Mouse (Mus musculus): ENCODE data around the gene Gpank1. TPM values are rescaled to one million over a fixed set of nuclear protein-coding genes. Genes with fewer than 3 reads are reported as not detected.
A peak's percentile ranks its signal among the peaks of the same experiment; 100 is the strongest.

The Gpank1 gene
- polyA plus RNA-seq, 1 experiment from 2014 or later: 10.0 TPM

DNA sequence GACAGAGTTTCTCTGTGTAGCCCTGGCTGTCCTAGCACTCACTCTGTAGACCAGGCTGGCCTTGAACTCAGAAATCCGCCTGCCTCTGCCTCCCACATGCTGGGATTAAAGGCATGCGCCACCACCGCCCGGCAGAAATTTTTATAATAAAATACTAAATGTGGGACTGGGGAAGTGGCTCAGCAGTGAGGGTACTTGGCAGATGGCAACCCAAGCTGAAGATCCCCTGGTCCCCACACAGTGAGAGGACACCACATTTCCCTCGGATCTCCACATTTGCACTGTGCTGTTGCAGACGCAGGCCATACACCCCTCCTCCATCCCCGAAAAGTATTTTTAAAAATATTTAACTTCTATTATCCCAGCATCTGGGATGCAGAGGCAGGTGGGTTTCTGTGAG, 12.3 kb downstream of the Gpank1 start:
- Histone ChIP-seq H3K27ac (replicated peaks in 1 of 2; ENCODE audit: control insufficient read depth in 1 of 2, insufficient read depth in 1 of 2, low read depth in 2 of 2, low read length in 2 of 2) (no peak overlapping the region), H3K9ac (ENCODE audit: low read length) (no peak overlapping the region), H3K4me3 (ENCODE audit: control insufficient read depth in 1 of 2, insufficient read depth in 1 of 2, low read depth in 1 of 2, low read length in 2 of 2) (no peak overlapping the region), H3K27me3 (ENCODE audit: control insufficient read depth, insufficient read depth, low read length) (no peaks in the 10 kb centered on the region), H3K9me3 (ENCODE audit: control insufficient read depth, low read length) (no peaks in the 10 kb centered on the region), H3K4me2 (ENCODE audit: low read length) (no peak overlapping the region), H3K4me1 (ENCODE audit: control insufficient read depth in 2 of 2, insufficient read depth in 2 of 2, low read length in 2 of 2) (peaks cover 4 to 13% of the 10 kb centered on the region in 2 experiments; a peak in 3 of 4 replicates), H3K36me3 (ENCODE audit: control insufficient read depth, insufficient read depth, low read length) (peaks cover 29% of the 10 kb centered on the region)
- ATAC-seq (ENCODE audit: insufficient number of reproducible peaks, insufficient read depth, low FRiP score, low read depth): no peak
- WGBS: 94% methylated on average over 7 of the region's 7 CpGs

DNA sequence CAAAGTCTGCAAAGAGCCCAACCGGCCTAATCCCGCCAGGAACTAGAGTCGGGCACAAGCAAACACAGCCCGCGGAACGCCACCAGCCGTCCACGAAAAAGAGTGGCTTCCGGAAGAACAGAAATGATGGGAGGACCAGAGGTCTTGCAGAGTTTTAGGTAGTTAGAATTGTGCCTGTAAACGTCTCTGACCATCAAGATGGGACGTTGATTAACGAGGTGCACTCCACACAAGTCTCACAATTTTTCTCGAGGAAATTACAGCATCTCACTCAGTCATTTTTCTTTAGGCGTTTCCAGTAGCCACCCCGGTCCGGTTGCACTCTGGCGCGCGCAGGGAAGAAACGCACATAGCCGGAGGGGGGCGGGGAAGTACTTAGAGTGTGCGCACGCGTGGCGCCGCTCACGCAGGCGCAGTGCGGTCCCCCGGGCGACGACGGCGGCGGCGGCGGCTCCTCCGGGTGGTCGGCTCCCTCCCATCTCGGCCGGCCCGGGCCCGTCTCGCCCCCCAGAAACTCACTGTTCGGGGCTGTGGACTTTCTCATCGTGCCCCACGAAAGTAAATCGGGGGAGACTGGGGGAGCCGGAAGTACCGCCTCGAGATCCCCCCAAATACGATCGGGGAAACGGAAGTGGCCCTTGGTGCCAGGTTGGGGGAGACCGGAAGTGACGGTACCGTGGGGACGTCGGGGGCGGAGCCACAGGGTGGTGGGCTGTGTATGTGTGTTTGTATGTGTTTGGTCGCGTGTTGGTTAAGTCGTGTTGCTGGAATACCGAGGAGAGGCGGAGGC, 13.7 kb downstream of the Gpank1 start, which contains the start of gene Bag6:
Gene Bag6 (plus strand): TSS at position 378 of the 790 bp plus-strand sequence.
- H3K9me3 ChIP-seq (ENCODE audit: control insufficient read depth, low read length): no peaks in the 10 kb centered on the region
- no peaks in the 10 kb centered on the region for H3K27me3 ChIP-seq (ENCODE audit: control insufficient read depth, insufficient read depth, low read length)
- peak; percentile 91 for ATAC-seq (ENCODE audit: insufficient number of reproducible peaks, insufficient read depth, low FRiP score, low read depth)
- peak within 1 kb of the TSS; percentile 96 to 100 for H3K27ac ChIP-seq (replicated peaks in 1 of 2; ENCODE audit: control insufficient read depth in 1 of 2, insufficient read depth in 1 of 2, low read depth in 2 of 2, low read length in 2 of 2)
- peaks cover 4 to 13% of the 10 kb centered on the region in 2 experiments; a peak in 3 of 4 replicates for H3K4me1 ChIP-seq (ENCODE audit: control insufficient read depth in 2 of 2, insufficient read depth in 2 of 2, low read length in 2 of 2)
- peak within 1 kb of the TSS; percentile 87 for H3K4me2 ChIP-seq (ENCODE audit: low read length)
- peak within 1 kb of the TSS; percentile 87 for H3K9ac ChIP-seq (ENCODE audit: low read length)
- WGBS: under 1% methylated on average over 65 of the region's 66 CpGs
- H3K36me3 ChIP-seq (ENCODE audit: control insufficient read depth, insufficient read depth, low read length): peaks cover 32% of the 10 kb centered on the region
- H3K4me3 ChIP-seq (ENCODE audit: control insufficient read depth in 1 of 2, insufficient read depth in 1 of 2, low read depth in 1 of 2, low read length in 2 of 2): peak within 1 kb of the TSS; percentile 69 to 96

DNA sequence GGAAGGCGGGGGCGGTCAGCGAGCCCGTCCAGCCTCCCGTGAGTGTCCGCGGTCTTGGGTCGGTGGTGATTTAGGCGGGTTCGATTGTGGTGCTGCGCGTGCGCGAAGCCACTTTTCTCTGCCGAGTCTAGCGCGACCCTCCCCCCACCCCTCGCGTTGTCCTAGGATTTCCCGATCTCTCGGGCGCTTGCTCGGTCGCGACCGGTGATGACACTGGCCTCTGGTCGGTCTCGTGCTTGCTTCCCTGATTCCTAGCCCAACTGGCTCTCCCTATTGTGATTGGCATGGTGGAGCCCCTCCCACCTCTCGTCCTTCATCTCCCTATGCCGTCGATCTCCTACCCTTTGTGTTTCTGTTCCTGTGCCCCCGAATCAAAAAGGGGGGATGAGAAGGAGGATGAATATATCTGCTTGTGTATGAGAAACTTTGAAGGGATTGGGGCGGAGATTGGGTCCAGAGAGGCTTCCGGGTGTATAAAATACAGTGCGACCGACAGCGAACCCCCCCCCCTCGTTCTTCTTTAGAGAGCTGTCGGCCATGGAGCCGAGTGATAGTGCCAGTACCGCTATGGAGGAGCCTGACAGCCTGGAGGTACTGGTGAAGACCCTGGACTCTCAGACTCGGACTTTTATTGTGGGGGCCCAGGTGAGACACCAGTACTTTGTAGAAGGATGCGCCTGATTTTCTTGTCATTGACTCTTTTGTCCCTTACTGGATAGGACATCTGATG, 14.5 kb downstream of the Gpank1 start:
- WGBS: under 1% methylated on average over 43 of the region's 43 CpGs
- peaks cover 34% of the 10 kb centered on the region for H3K36me3 ChIP-seq (ENCODE audit: control insufficient read depth, insufficient read depth, low read length)
- H3K4me1 ChIP-seq (ENCODE audit: control insufficient read depth in 2 of 2, insufficient read depth in 2 of 2, low read length in 2 of 2): peaks cover 4 to 13% of the 10 kb centered on the region in 2 experiments; a peak in 3 of 4 replicates
- no peaks in the 10 kb centered on the region for H3K27me3 ChIP-seq (ENCODE audit: control insufficient read depth, insufficient read depth, low read length)
- H3K4me2 ChIP-seq (ENCODE audit: low read length): peak overlapping the region; percentile 87
- ATAC-seq (ENCODE audit: insufficient number of reproducible peaks, insufficient read depth, low FRiP score, low read depth): peak; percentile 51; the same call in 1 of the 2 replicates
- H3K9ac ChIP-seq (ENCODE audit: low read length): peak overlapping the region; percentile 87
- H3K27ac ChIP-seq (replicated peaks in 1 of 2; ENCODE audit: control insufficient read depth in 1 of 2, insufficient read depth in 1 of 2, low read depth in 2 of 2, low read length in 2 of 2): peak overlapping the region; percentile 96 to 100
- no peaks in the 10 kb centered on the region for H3K9me3 ChIP-seq (ENCODE audit: control insufficient read depth, low read length)
- H3K4me3 ChIP-seq (ENCODE audit: control insufficient read depth in 1 of 2, insufficient read depth in 1 of 2, low read depth in 1 of 2, low read length in 2 of 2): peak overlapping the region; percentile 69 to 96

DNA sequence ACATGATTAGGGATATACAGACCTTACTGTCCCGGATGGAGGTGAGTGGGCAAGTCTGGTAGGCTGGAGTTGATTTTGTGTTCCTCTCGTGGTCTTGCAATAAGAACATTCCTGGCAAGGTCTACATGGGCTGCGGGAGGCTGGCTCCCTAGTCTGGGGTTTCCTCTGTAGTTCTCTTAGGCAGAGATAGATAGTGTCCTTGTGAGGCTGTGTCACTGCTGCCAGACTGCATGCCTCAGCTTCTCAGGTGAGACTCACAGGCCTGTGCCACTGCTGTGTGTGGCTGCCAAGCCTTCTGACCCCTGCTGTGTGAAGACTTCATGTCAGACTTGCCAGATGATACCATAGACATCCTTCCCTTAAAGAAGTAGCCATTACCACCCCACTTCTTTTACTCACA, 18.0 kb downstream of the Gpank1 start:
- peaks cover 4 to 13% of the 10 kb centered on the region in 2 experiments; a peak in 3 of 4 replicates for H3K4me1 ChIP-seq (ENCODE audit: control insufficient read depth in 2 of 2, insufficient read depth in 2 of 2, low read length in 2 of 2)
- H3K4me2 ChIP-seq (ENCODE audit: low read length): no peak overlapping the region
- H3K4me3 ChIP-seq (ENCODE audit: control insufficient read depth in 1 of 2, insufficient read depth in 1 of 2, low read depth in 1 of 2, low read length in 2 of 2): no peak overlapping the region
- 86% methylated on average over 3 of the region's 3 CpGs for WGBS
- H3K36me3 ChIP-seq (ENCODE audit: control insufficient read depth, insufficient read depth, low read length): peaks cover 69% of the 10 kb centered on the region
- H3K27me3 ChIP-seq (ENCODE audit: control insufficient read depth, insufficient read depth, low read length): no peaks in the 10 kb centered on the region
- H3K27ac ChIP-seq (replicated peaks in 1 of 2; ENCODE audit: control insufficient read depth in 1 of 2, insufficient read depth in 1 of 2, low read depth in 2 of 2, low read length in 2 of 2): no peak overlapping the region
- 0 out of 2 replicates have a peak, but pooled peaks cover 2% of the 10 kb centered on the region for H3K9me3 ChIP-seq (ENCODE audit: control insufficient read depth, low read length)
- ATAC-seq (ENCODE audit: insufficient number of reproducible peaks, insufficient read depth, low FRiP score, low read depth): no peak
- no peak overlapping the region for H3K9ac ChIP-seq (ENCODE audit: low read length)

DNA sequence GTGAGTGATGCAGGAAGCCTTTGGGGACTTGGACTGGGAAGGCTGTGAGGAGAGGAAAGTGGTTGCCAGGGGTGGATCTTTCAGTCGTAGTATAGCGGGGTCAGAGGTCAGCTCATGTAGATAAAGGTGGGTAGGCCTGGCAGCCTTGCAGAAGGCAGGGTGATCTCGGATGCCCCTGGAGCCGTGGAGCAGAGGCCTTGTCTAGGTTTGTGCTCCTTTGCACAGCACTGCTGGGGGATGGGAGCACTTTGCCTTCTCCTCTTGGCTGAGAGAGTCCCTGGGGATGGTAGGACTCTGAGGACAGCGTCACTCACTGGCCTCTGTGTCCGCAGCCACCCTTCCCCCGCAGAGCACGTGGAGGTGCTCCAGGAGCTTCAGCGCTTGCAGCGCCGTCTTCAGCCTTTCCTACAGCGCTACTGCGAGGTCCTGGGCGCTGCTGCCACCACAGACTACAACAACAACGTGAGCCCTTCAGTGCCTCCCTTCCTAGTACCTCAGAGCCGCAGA, 19.3 kb downstream of the Gpank1 start:
- H3K9me3 ChIP-seq (ENCODE audit: control insufficient read depth, low read length): 0 out of 2 replicates have a peak, but pooled peaks cover 2% of the 10 kb centered on the region
- H3K27me3 ChIP-seq (ENCODE audit: control insufficient read depth, insufficient read depth, low read length): no peaks in the 10 kb centered on the region
- ATAC-seq (ENCODE audit: insufficient number of reproducible peaks, insufficient read depth, low FRiP score, low read depth): no peak
- H3K4me3 ChIP-seq (ENCODE audit: control insufficient read depth in 1 of 2, insufficient read depth in 1 of 2, low read depth in 1 of 2, low read length in 2 of 2): no peak overlapping the region
- H3K4me1 ChIP-seq (ENCODE audit: control insufficient read depth in 2 of 2, insufficient read depth in 2 of 2, low read length in 2 of 2): peaks cover 4 to 13% of the 10 kb centered on the region in 2 experiments; a peak in 3 of 4 replicates
- H3K36me3 ChIP-seq (ENCODE audit: control insufficient read depth, insufficient read depth, low read length): peaks cover 82% of the 10 kb centered on the region
- no peak overlapping the region for H3K27ac ChIP-seq (replicated peaks in 1 of 2; ENCODE audit: control insufficient read depth in 1 of 2, insufficient read depth in 1 of 2, low read depth in 2 of 2, low read length in 2 of 2)
- H3K9ac ChIP-seq (ENCODE audit: low read length): no peak overlapping the region
- WGBS: 71% methylated on average over 16 of the region's 16 CpGs
- H3K4me2 ChIP-seq (ENCODE audit: low read length): no peak overlapping the region

DNA sequence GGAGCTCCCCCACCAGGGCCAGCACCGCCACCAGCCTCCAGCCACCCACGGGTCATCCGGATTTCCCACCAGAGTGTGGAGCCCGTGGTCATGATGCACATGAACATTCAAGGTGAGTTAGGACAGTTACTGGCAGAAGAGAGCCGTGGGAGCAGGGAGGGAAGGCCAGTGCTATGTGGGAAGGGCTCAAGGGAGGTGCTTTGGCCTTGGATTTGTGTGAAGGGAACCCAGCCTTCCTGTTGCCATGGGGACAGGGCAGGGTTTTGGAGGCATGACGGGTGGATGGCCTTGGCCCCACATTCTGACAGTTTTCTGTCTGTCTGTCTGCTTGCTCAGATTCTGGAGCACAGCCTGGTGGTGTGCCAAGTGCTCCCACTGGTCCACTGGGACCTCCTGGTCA, 20.7 kb downstream of the Gpank1 start:
- Histone ChIP-seq H3K9ac (ENCODE audit: low read length) (no peak overlapping the region), H3K36me3 (ENCODE audit: control insufficient read depth, insufficient read depth, low read length) (peaks cover 96% of the 10 kb centered on the region), H3K4me3 (ENCODE audit: control insufficient read depth in 1 of 2, insufficient read depth in 1 of 2, low read depth in 1 of 2, low read length in 2 of 2) (no peak overlapping the region), H3K27ac (replicated peaks in 1 of 2; ENCODE audit: control insufficient read depth in 1 of 2, insufficient read depth in 1 of 2, low read depth in 2 of 2, low read length in 2 of 2) (no peak overlapping the region), H3K4me2 (ENCODE audit: low read length) (no peak overlapping the region), H3K27me3 (ENCODE audit: control insufficient read depth, insufficient read depth, low read length) (no peaks in the 10 kb centered on the region), H3K9me3 (ENCODE audit: control insufficient read depth, low read length) (0 out of 2 replicates have a peak, but pooled peaks cover 2% of the 10 kb centered on the region), H3K4me1 (ENCODE audit: control insufficient read depth in 2 of 2, insufficient read depth in 2 of 2, low read length in 2 of 2) (peaks cover 2 to 4% of the 10 kb centered on the region in 2 experiments; a peak in 3 of 4 replicates)
- WGBS: 88% methylated on average over 6 of the region's 6 CpGs
- no peak for ATAC-seq (ENCODE audit: insufficient number of reproducible peaks, insufficient read depth, low FRiP score, low read depth)

DNA sequence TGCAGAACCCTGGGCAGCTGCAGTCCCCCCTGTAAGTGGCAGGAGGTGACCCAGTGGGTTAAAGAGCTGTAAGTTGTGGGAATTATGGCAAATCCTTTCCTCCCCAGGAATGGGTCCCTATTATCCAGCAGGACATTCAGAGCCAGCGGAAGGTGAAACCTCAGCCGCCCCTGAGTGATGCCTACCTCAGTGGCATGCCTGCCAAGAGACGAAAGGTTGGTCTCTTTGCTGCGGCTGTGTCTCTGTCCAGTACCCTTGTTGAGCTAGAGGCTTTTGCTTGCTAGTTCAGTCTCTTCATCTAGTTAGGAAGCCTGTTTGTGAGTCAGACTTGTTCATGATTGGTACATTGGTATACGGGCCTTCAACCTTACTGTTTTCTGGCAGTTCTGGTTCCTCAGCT, 24.9 kb downstream of the Gpank1 start:
- WGBS: 82% methylated on average over 5 of the region's 5 CpGs

More for the DNA sequence above, 24.9 kb downstream of the Gpank1 start:
- H3K4me1 ChIP-seq (ENCODE audit: control insufficient read depth in 2 of 2, insufficient read depth in 2 of 2, low read length in 2 of 2): no peaks in the 10 kb centered on the region
- no peak overlapping the region for H3K9ac ChIP-seq (ENCODE audit: low read length)
- H3K27me3 ChIP-seq (ENCODE audit: control insufficient read depth, insufficient read depth, low read length): no peaks in the 10 kb centered on the region
- H3K4me3 ChIP-seq (ENCODE audit: control insufficient read depth in 1 of 2, insufficient read depth in 1 of 2, low read depth in 1 of 2, low read length in 2 of 2): no peak overlapping the region
- no peak overlapping the region for H3K4me2 ChIP-seq (ENCODE audit: low read length)
- no peak overlapping the region for H3K27ac ChIP-seq (replicated peaks in 1 of 2; ENCODE audit: control insufficient read depth in 1 of 2, insufficient read depth in 1 of 2, low read depth in 2 of 2, low read length in 2 of 2)
- H3K9me3 ChIP-seq (ENCODE audit: control insufficient read depth, low read length): 0 out of 2 replicates have a peak, but pooled peaks cover 2% of the 10 kb centered on the region
- ATAC-seq (ENCODE audit: insufficient number of reproducible peaks, insufficient read depth, low FRiP score, low read depth): no peak
- H3K36me3 ChIP-seq (ENCODE audit: control insufficient read depth, insufficient read depth, low read length): peaks cover 99% of the 10 kb centered on the region

Measured in heart, embryonic 14.5 days (tissue).